Mouse (Mus musculus): ENCODE data around the gene Cic. TPM values are rescaled to one million over a fixed set of nuclear protein-coding genes. Genes with fewer than 3 reads are reported as not detected.
A peak's percentile ranks its signal among the peaks of the same experiment; 100 is the strongest.

Gene Cic
- polyA plus RNA-seq, 1 experiment from 2014 or later = 28.4 TPM

- H3K4me2 ChIP-seq (ENCODE audit: low read length) = peak overlapping the region; percentile 73
- peaks cover 4% of the 10 kb centered on the region for H3K36me3 ChIP-seq (ENCODE audit: control insufficient read depth, insufficient read depth, low read length)
- peak overlapping the region; percentile 81; the same call in 1 of the 2 replicates for H3K9ac ChIP-seq (ENCODE audit: low read length)
- WGBS = 72% methylated on average over 8 of the region's 8 CpGs
- H3K4me1 ChIP-seq (ENCODE audit: control insufficient read depth in 2 of 2, insufficient read depth in 2 of 2, low read length in 2 of 2) = peaks cover 11 to 23% of the 10 kb centered on the region in 2 experiments
- H3K4me3 ChIP-seq (ENCODE audit: control insufficient read depth in 1 of 2, insufficient read depth in 1 of 2, low read depth in 1 of 2, low read length in 2 of 2) = no peak overlapping the region
- no peaks in the 10 kb centered on the region for H3K27me3 ChIP-seq (ENCODE audit: control insufficient read depth, insufficient read depth, low read length)
- ATAC-seq (ENCODE audit: insufficient number of reproducible peaks, insufficient read depth, low FRiP score, low read depth) = no peak
- no peaks in the 10 kb centered on the region for H3K9me3 ChIP-seq (ENCODE audit: control insufficient read depth, low read length)
- H3K27ac ChIP-seq (replicated peaks in 1 of 2; ENCODE audit: control insufficient read depth in 1 of 2, insufficient read depth in 1 of 2, low read depth in 2 of 2, low read length in 2 of 2) = peak overlapping the region in 1 of 2 experiments; percentile 92; a peak in 2 of 4 replicates
Measured at GRCm38 (mm10) chr7:25266180-25266962, 1.1 kb upstream of the Cic start.

- H3K36me3 ChIP-seq (ENCODE audit: control insufficient read depth, insufficient read depth, low read length) = peaks cover 20% of the 10 kb centered on the region
- H3K9ac ChIP-seq (ENCODE audit: low read length) = peak overlapping the region; percentile 93
- H3K27ac ChIP-seq (replicated peaks in 1 of 2; ENCODE audit: control insufficient read depth in 1 of 2, insufficient read depth in 1 of 2, low read depth in 2 of 2, low read length in 2 of 2) = peak overlapping the region; percentile 90 to 92
- no peaks in the 10 kb centered on the region for H3K9me3 ChIP-seq (ENCODE audit: control insufficient read depth, low read length)
- under 1% methylated on average over 33 of the region's 33 CpGs for WGBS
- H3K4me1 ChIP-seq (ENCODE audit: control insufficient read depth in 2 of 2, insufficient read depth in 2 of 2, low read length in 2 of 2) = peaks cover 11 to 23% of the 10 kb centered on the region in 2 experiments
- peak overlapping the region; percentile 69 to 86 for H3K4me3 ChIP-seq (ENCODE audit: control insufficient read depth in 1 of 2, insufficient read depth in 1 of 2, low read depth in 1 of 2, low read length in 2 of 2)
- H3K27me3 ChIP-seq (ENCODE audit: control insufficient read depth, insufficient read depth, low read length) = no peaks in the 10 kb centered on the region
- ATAC-seq (ENCODE audit: insufficient number of reproducible peaks, insufficient read depth, low FRiP score, low read depth) = peak; percentile 94
- H3K4me2 ChIP-seq (ENCODE audit: low read length) = peak overlapping the region; percentile 88
Measured at GRCm38 (mm10) chr7:25267751-25268463, 403 bp downstream of the Cic start.

DNA sequence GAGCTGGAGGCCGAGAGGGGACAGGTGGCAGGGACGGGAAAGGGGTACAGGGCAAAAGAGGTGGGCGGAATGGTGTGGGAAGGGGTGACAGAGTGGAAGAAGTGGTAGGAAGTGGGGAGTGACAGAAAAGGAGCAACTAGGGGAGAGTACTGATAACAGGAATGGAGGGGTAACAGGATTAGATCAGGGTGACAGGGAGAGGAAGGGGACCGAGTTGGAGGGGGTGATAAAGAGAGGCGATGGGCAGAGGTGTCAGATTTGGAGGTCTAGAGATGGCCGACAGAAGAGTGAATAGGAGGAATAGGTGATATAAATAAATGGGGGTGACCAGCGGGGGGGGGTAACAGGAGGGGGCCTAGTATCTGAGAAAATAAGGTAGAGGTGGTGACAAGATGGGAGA, 1.1 kb downstream of the Cic start:
- Histone ChIP-seq H3K4me2 (ENCODE audit: low read length) (peak overlapping the region; percentile 88), H3K27me3 (ENCODE audit: control insufficient read depth, insufficient read depth, low read length) (no peaks in the 10 kb centered on the region), H3K36me3 (ENCODE audit: control insufficient read depth, insufficient read depth, low read length) (peaks cover 27% of the 10 kb centered on the region), H3K27ac (replicated peaks in 1 of 2; ENCODE audit: control insufficient read depth in 1 of 2, insufficient read depth in 1 of 2, low read depth in 2 of 2, low read length in 2 of 2) (peak overlapping the region; percentile 67 to 85), H3K9me3 (ENCODE audit: control insufficient read depth, low read length) (no peaks in the 10 kb centered on the region), H3K9ac (ENCODE audit: low read length) (peak overlapping the region; percentile 93), H3K4me3 (ENCODE audit: control insufficient read depth in 1 of 2, insufficient read depth in 1 of 2, low read depth in 1 of 2, low read length in 2 of 2) (peak overlapping the region; percentile 67 to 86), H3K4me1 (ENCODE audit: control insufficient read depth in 2 of 2, insufficient read depth in 2 of 2, low read length in 2 of 2) (peaks cover 13 to 25% of the 10 kb centered on the region in 2 experiments)
- ATAC-seq (ENCODE audit: insufficient number of reproducible peaks, insufficient read depth, low FRiP score, low read depth) = no peak
- WGBS = 0% methylated on average over 7 of the region's 7 CpGs

DNA sequence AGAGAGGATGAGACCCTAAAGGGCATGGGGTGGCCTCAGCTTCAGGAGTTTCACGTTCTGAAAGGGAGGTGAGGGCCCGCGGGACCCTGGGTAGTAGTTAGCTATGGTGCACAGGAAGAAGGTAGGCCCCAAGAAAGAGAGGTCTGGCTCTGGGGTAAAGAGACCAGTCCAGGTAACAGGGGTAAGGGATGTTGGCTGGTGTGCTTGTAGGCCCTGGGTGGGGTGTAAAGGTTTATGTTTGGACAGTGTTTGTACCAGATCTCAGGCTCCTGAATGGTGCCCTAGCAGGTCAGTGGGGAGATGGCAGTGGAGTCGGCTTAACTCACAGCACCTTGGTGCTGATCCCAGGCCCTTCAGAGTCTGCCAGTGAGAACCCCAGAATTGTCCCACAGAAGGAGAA, 1.5 kb downstream of the Cic start:
- Histone ChIP-seq H3K9me3 (ENCODE audit: control insufficient read depth, low read length) (no peaks in the 10 kb centered on the region), H3K36me3 (ENCODE audit: control insufficient read depth, insufficient read depth, low read length) (peaks cover 31% of the 10 kb centered on the region), H3K4me2 (ENCODE audit: low read length) (peak overlapping the region; percentile 88), H3K4me1 (ENCODE audit: control insufficient read depth in 2 of 2, insufficient read depth in 2 of 2, low read length in 2 of 2) (peaks cover 15 to 29% of the 10 kb centered on the region in 2 experiments), H3K4me3 (ENCODE audit: control insufficient read depth in 1 of 2, insufficient read depth in 1 of 2, low read depth in 1 of 2, low read length in 2 of 2) (peak overlapping the region; percentile 67 to 86), H3K27ac (replicated peaks in 1 of 2; ENCODE audit: control insufficient read depth in 1 of 2, insufficient read depth in 1 of 2, low read depth in 2 of 2, low read length in 2 of 2) (peak overlapping the region; percentile 35 to 85), H3K27me3 (ENCODE audit: control insufficient read depth, insufficient read depth, low read length) (no peaks in the 10 kb centered on the region), H3K9ac (ENCODE audit: low read length) (peak overlapping the region; percentile 93)
- WGBS = 44% methylated on average over 4 of the region's 4 CpGs
- ATAC-seq (ENCODE audit: insufficient number of reproducible peaks, insufficient read depth, low FRiP score, low read depth) = no peak

DNA sequence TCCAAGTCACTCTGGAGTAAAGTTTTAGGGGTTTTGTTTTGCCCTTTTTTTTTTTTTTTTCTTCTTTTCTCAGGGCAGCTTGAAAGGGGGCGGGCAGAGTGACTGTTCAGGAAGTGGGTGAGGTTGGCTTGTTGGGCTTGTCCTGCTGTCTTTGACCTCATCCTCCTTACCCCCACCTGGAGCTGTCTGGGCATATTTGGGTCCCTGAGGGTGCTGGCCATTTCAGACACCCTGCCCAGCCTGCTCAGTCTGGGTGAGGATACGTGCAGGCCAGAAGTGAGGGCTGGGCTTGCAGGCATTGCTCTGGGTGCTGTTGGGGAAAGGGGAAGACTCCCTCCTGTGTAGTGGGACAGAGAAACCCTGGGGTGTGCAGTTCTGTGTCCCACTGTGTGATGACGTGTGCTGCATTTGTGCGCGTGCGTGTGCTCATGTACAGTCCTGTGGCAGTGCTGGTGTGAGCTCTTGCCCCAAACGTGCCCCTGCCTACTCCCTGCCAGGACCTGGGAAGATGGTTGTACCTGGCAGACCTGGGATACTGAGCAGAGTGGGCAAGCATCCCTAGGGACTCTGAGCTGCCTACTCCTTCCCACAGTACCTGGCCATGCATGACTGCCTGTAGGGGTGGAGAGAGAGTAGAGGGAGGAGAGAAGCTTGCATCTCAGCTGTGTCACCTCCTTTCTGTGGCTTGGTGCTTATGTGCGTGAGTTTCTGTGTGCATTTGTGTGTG, 2.2 kb downstream of the Cic start:
- ATAC-seq (ENCODE audit: insufficient number of reproducible peaks, insufficient read depth, low FRiP score, low read depth) = no peak
- peak overlapping the region; percentile 93 for H3K9ac ChIP-seq (ENCODE audit: low read length)
- 76% methylated on average over 8 of the region's 8 CpGs for WGBS
- peak overlapping the region in 1 of 2 experiments; percentile 86; a peak in 1 of 4 replicates for H3K4me3 ChIP-seq (ENCODE audit: control insufficient read depth in 1 of 2, insufficient read depth in 1 of 2, low read depth in 1 of 2, low read length in 2 of 2)
- H3K27ac ChIP-seq (replicated peaks in 1 of 2; ENCODE audit: control insufficient read depth in 1 of 2, insufficient read depth in 1 of 2, low read depth in 2 of 2, low read length in 2 of 2) = peak overlapping the region in 1 of 2 experiments; percentile 85; a peak in 2 of 4 replicates
- H3K9me3 ChIP-seq (ENCODE audit: control insufficient read depth, low read length) = no peaks in the 10 kb centered on the region
- no peaks in the 10 kb centered on the region for H3K27me3 ChIP-seq (ENCODE audit: control insufficient read depth, insufficient read depth, low read length)
- H3K36me3 ChIP-seq (ENCODE audit: control insufficient read depth, insufficient read depth, low read length) = peaks cover 38% of the 10 kb centered on the region
- H3K4me2 ChIP-seq (ENCODE audit: low read length) = peak overlapping the region; percentile 88
- H3K4me1 ChIP-seq (ENCODE audit: control insufficient read depth in 2 of 2, insufficient read depth in 2 of 2, low read length in 2 of 2) = peaks cover 18 to 33% of the 10 kb centered on the region in 2 experiments

DNA sequence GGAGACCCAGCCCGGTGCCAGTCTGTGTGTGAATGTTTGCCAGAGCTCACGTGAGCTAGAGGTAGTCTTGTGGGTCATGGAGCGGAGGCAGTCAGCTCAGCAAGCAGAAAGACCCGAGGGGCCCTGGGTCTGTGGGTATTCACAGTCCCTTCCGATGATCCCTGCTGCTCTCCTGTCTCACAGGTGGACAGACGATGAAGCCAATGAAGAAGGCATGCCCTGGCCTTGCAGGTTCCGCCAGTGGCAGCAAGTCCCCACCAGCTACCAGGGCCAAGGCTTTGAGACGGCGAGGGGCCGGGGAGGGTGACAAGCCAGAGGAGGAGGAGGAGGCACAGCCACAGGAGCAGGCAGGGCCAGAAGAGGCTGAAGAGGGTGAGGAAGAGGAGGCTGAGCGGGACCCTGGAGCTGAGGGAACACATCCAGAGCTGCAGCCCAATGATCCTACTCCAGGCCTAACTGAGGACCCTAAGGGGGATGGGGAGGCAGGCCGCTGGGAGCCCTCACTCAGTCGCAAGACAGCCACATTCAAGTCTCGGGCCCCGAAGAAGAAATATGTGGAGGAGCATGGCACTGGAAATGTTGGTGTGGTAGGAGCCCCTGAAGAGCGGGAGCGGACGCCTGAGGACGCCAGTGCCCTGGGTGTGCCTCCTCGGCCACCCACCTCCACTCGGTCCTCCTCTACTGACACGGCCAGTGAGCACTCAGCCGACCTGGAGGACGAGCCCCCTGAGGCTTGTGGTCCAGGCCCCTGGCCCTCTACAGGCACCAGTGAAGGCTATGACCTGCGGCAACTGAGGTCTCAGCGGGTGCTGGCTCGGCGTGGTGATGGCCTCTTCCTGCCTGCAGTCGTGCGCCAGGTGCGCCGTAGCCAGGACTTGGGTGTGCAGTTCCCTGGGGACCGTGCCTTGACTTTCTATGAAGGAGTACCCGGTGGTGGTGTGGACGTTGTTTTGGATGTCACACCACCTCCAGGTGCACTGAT, 3.4 kb downstream of the Cic start:
- no peak for ATAC-seq (ENCODE audit: insufficient number of reproducible peaks, insufficient read depth, low FRiP score, low read depth)
- Histone ChIP-seq H3K4me1 (ENCODE audit: control insufficient read depth in 2 of 2, insufficient read depth in 2 of 2, low read length in 2 of 2) (peaks cover 27 to 46% of the 10 kb centered on the region in 2 experiments), H3K36me3 (ENCODE audit: control insufficient read depth, insufficient read depth, low read length) (peaks cover 40% of the 10 kb centered on the region), H3K9ac (ENCODE audit: low read length) (no peak overlapping the region), H3K27ac (replicated peaks in 1 of 2; ENCODE audit: control insufficient read depth in 1 of 2, insufficient read depth in 1 of 2, low read depth in 2 of 2, low read length in 2 of 2) (no peak overlapping the region), H3K27me3 (ENCODE audit: control insufficient read depth, insufficient read depth, low read length) (no peaks in the 10 kb centered on the region), H3K4me3 (ENCODE audit: control insufficient read depth in 1 of 2, insufficient read depth in 1 of 2, low read depth in 1 of 2, low read length in 2 of 2) (no peak overlapping the region), H3K4me2 (ENCODE audit: low read length) (no peak overlapping the region), H3K9me3 (ENCODE audit: control insufficient read depth, low read length) (no peaks in the 10 kb centered on the region)
- WGBS = 86% methylated on average over 35 of the region's 35 CpGs
